Mouse (Mus musculus) MEL (cell line): Measurements from ENCODE around the gene Rpl6. TPM values are rescaled to one million over a fixed set of nuclear protein-coding genes. Genes with fewer than 3 reads are reported as not detected.

Experiments
- DNase-seq: peaks from one replicate; pipeline ENCODE4 v3.0.0; 2011; ENCODE audit warnings: low read depth, low spot score
- H3K27ac ChIP-seq: 2 replicates; pipeline ENCODE4 v1.5.1; 2012; ENCODE audit warnings: low read depth, mild to moderate bottlenecking, control low read depth, low read length, moderate library complexity; ENCODE audit not compliant: control insufficient read depth
- H3K27me3 ChIP-seq, 2 experiments: fragments of 150-350 bp in 1 of 2; sonication (generic) in 1 of 2; 2 replicates each; pipeline ENCODE4 v1.6.1; 2012; ENCODE audit warnings: low read length in 2 of 2, mild to moderate bottlenecking in 2 of 2, improper control_type of control experiment in 1 of 2, moderate library complexity in 1 of 2; ENCODE audit not compliant: insufficient read depth in 2 of 2, control insufficient read depth in 1 of 2
- H3K36me3 ChIP-seq, 2 experiments: 2 replicates each; pipeline ENCODE4 v1.6.1; 2012 to 2014; ENCODE audit warnings: low read length in 2 of 2, improper control_type of control experiment in 1 of 2, inconsistent platforms in 1 of 2, mild to moderate bottlenecking in 1 of 2; ENCODE audit not compliant: insufficient read depth in 2 of 2, control insufficient read depth in 1 of 2
- H3K4me1 ChIP-seq, 2 experiments: fragments of 150-350 bp in 1 of 2; sonication (generic) in 1 of 2; 2 replicates each; pipeline ENCODE4 v1.6.1; 2012; ENCODE audit warnings: low read length in 2 of 2, improper control_type of control experiment in 1 of 2, mild to moderate bottlenecking in 1 of 2; ENCODE audit not compliant: insufficient read depth in 2 of 2, control insufficient read depth in 1 of 2
- H3K4me3 ChIP-seq, 2 experiments: fragments of 150-350 bp in 1 of 2; sonication (generic) in 1 of 2; 2 replicates each; pipeline ENCODE4 v1.5.1; 2012; ENCODE audit warnings: low read depth in 2 of 2, low read length in 2 of 2, mild to moderate bottlenecking in 2 of 2, moderate library complexity in 2 of 2, control low read depth in 1 of 2, improper control_type of control experiment in 1 of 2; ENCODE audit not compliant: control insufficient read depth in 1 of 2, insufficient read depth in 1 of 2
- H3K79me2 ChIP-seq: 2 replicates; pipeline ENCODE4 v1.6.1; 2012; ENCODE audit warnings: mild to moderate bottlenecking, low read length, moderate library complexity; ENCODE audit not compliant: control insufficient read depth, poor library complexity, insufficient read depth
- H3K9ac ChIP-seq: 2 replicates; pipeline ENCODE4 v1.6.1; 2012; ENCODE audit warnings: low read depth, mild to moderate bottlenecking, control low read depth, low read length, moderate library complexity; ENCODE audit not compliant: control insufficient read depth, poor library complexity, severe bottlenecking
- H3K9me3 ChIP-seq: fragments of 150-350 bp; sonication (generic); replicated peaks from 2 replicates; pipeline ENCODE4 v1.6.1; 2012; ENCODE audit warnings: mild to moderate bottlenecking, low read length, improper control_type of control experiment, moderate library complexity; ENCODE audit not compliant: insufficient read depth
- CHD1 ChIP-seq: IDR thresholded peaks from 2 replicates; pipeline ENCODE4 v1.6.1; 2012; ENCODE audit warnings: low read depth, mild to moderate bottlenecking, inconsistent platforms, low read length, improper control_type of control experiment
- CHD2 ChIP-seq: IDR thresholded peaks from 2 replicates; pipeline ENCODE4 v1.6.1; 2011; ENCODE audit warnings: low read length, improper control_type of control experiment
- CTCF ChIP-seq, 3 experiments: IDR thresholded peaks in 2 of 3; conservative IDR thresholded peaks in 1 of 3; 2 replicates each; pipeline ENCODE4 v1.5.1; 2011 to 2012; ENCODE audit warnings: low read length in 3 of 3, low read depth in 2 of 3, mild to moderate bottlenecking in 2 of 3, improper control_type of control experiment in 1 of 3, inconsistent platforms in 1 of 3, mixed read lengths in 1 of 3, moderate library complexity in 1 of 3; ENCODE audit not compliant: control insufficient read depth in 1 of 3, insufficient read depth in 1 of 3, poor library complexity in 1 of 3, severe bottlenecking in 1 of 3
- ELF1 ChIP-seq: IDR thresholded peaks from 2 replicates; pipeline ENCODE4 v1.6.1; 2014; ENCODE audit warnings: low read depth, mild to moderate bottlenecking, inconsistent platforms, low read length, improper control_type of control experiment, moderate library complexity
- EP300 ChIP-seq, 2 experiments: IDR thresholded peaks; 2 replicates each; pipeline ENCODE4 v1.6.1; 2011; ENCODE audit warnings: improper control_type of control experiment in 2 of 2, low read length in 2 of 2, low read depth in 1 of 2, mild to moderate bottlenecking in 1 of 2
- GABPA ChIP-seq: IDR thresholded peaks from 2 replicates; pipeline ENCODE4 v1.6.1; 2012; ENCODE audit warnings: low read depth, mild to moderate bottlenecking, inconsistent platforms, low read length, improper control_type of control experiment, moderate library complexity
- GATA1 ChIP-seq: IDR thresholded peaks from 2 replicates; pipeline ENCODE4 v1.6.1; 2011; ENCODE audit warnings: low read depth, low read length, improper control_type of control experiment
- HCFC1 ChIP-seq: IDR thresholded peaks from 2 replicates; pipeline ENCODE4 v1.6.1; 2012; ENCODE audit warnings: low read depth, mild to moderate bottlenecking, inconsistent platforms, low read length, improper control_type of control experiment, moderate library complexity
- KAT2A ChIP-seq: conservative IDR thresholded peaks from 2 replicates; pipeline ENCODE4 v1.6.1; 2012; ENCODE audit warnings: low read depth, low read length, improper control_type of control experiment, inconsistent platforms
- MAX ChIP-seq: IDR thresholded peaks from 2 replicates; pipeline ENCODE4 v1.6.1; 2011; ENCODE audit warnings: low read length, improper control_type of control experiment
- MEF2A ChIP-seq: IDR thresholded peaks from 2 replicates; pipeline ENCODE4 v1.6.1; 2014; ENCODE audit warnings: low read depth, mild to moderate bottlenecking, inconsistent platforms, low read length, improper control_type of control experiment; ENCODE audit not compliant: poor library complexity, insufficient replicate concordance, severe bottlenecking; ENCODE audit errors: extremely low read depth
- MYC ChIP-seq: IDR thresholded peaks from 2 replicates; pipeline ENCODE4 v1.6.1; 2011; ENCODE audit warnings: low read depth, mild to moderate bottlenecking, low read length, improper control_type of control experiment, moderate library complexity
- NRF1 ChIP-seq: IDR thresholded peaks from 2 replicates; pipeline ENCODE4 v1.6.1; 2014; ENCODE audit warnings: low read depth, mild to moderate bottlenecking, inconsistent platforms, low read length, improper control_type of control experiment, moderate library complexity; ENCODE audit not compliant: poor library complexity, insufficient read depth, severe bottlenecking
- POLR2A ChIP-seq, 2 experiments: IDR thresholded peaks; 2 replicates each; pipeline ENCODE4 v1.6.1; 2011 to 2012; ENCODE audit warnings: low read length in 2 of 2, mild to moderate bottlenecking in 2 of 2, control low read depth in 1 of 2, improper control_type of control experiment in 1 of 2, low read depth in 1 of 2, moderate library complexity in 1 of 2; ENCODE audit not compliant: control insufficient read depth in 1 of 2, insufficient read depth in 1 of 2, poor library complexity in 1 of 2
- POLR2AphosphoS2 ChIP-seq: IDR thresholded peaks from 2 replicates; pipeline ENCODE4 v1.6.1; 2011; ENCODE audit warnings: low read length, improper control_type of control experiment
- RAD21 ChIP-seq: IDR thresholded peaks from 2 replicates; pipeline ENCODE4 v1.6.1; 2011; ENCODE audit warnings: mild to moderate bottlenecking, low read depth, low read length, improper control_type of control experiment
- RCOR1 ChIP-seq: IDR thresholded peaks from 2 replicates; pipeline ENCODE4 v1.6.1; 2012; ENCODE audit warnings: low read depth, mild to moderate bottlenecking, inconsistent platforms, low read length, improper control_type of control experiment
- SIN3A ChIP-seq: IDR thresholded peaks from 2 replicates; pipeline ENCODE4 v1.6.1; 2012; ENCODE audit warnings: low read length, improper control_type of control experiment, inconsistent platforms
- SMC3 ChIP-seq: IDR thresholded peaks from 2 replicates; pipeline ENCODE4 v1.6.1; 2011; ENCODE audit warnings: low read depth, low read length, improper control_type of control experiment
- TAL1 ChIP-seq: IDR thresholded peaks from 2 replicates; pipeline ENCODE4 v1.6.1; 2012; ENCODE audit warnings: mild to moderate bottlenecking, inconsistent platforms, low read length, moderate library complexity, mixed read lengths
- TBP ChIP-seq: IDR thresholded peaks from 2 replicates; pipeline ENCODE4 v1.8.0; 2011; ENCODE audit warnings: low read depth, low read length, improper control_type of control experiment
- TCF12 ChIP-seq: IDR thresholded peaks from 2 replicates; pipeline ENCODE4 v1.6.1; 2014; ENCODE audit warnings: low read depth, mild to moderate bottlenecking, inconsistent platforms, low read length, improper control_type of control experiment, moderate library complexity
- USF1 ChIP-seq: IDR thresholded peaks from 2 replicates; pipeline ENCODE4 v1.6.1; 2014; ENCODE audit warnings: low read depth, mild to moderate bottlenecking, inconsistent platforms, low read length, improper control_type of control experiment, moderate library complexity
- ZC3H11A ChIP-seq: IDR thresholded peaks from 2 replicates; pipeline ENCODE4 v1.6.1; 2012; ENCODE audit warnings: low read depth, mild to moderate bottlenecking, inconsistent platforms, low read length, improper control_type of control experiment
- ZKSCAN1 ChIP-seq: IDR thresholded peaks from 2 replicates; pipeline ENCODE4 v1.6.1; 2012; ENCODE audit warnings: low read depth, mild to moderate bottlenecking, inconsistent platforms, low read length, improper control_type of control experiment, moderate library complexity
- ZMIZ1 ChIP-seq: IDR thresholded peaks from 2 replicates; pipeline ENCODE4 v1.6.1; 2012; ENCODE audit warnings: low read depth, mild to moderate bottlenecking, inconsistent platforms, low read length, improper control_type of control experiment, moderate library complexity
- ZNF384 ChIP-seq: IDR thresholded peaks from 2 replicates; pipeline ENCODE4 v1.6.1; 2012; ENCODE audit warnings: low read depth, mild to moderate bottlenecking, inconsistent platforms, low read length, improper control_type of control experiment
- polyA plus RNA-seq, 2 experiments: library from polyadenylated mRNA; stranded (reverse) in 1 of 2; unstranded in 1 of 2; fragments of >175 nt in 1 of 2; fragments of >200 nt in 1 of 2; gene quantifications; 2 replicates each; pipeline versions ENCODE4 v1.2.1 to v1.2.4; 2012; ENCODE audit warnings: low replicate concordance in 2 of 2, low read depth in 1 of 2; ENCODE audit not compliant: insufficient read length in 2 of 2, insufficient read depth in 1 of 2, missing spikeins in 1 of 2
- total RNA-seq: library from RNA; depleted of rRNA; stranded (reverse); fragments of 300-350 nt; gene quantifications from 2 replicates; pipeline ENCODE4 v1.2.3, GENCODE M21; 2012

Gene Rpl6
- total and polyA plus RNA-seq, 3 experiments: 850 to 2,901 (median 2,779) TPM

DNA sequence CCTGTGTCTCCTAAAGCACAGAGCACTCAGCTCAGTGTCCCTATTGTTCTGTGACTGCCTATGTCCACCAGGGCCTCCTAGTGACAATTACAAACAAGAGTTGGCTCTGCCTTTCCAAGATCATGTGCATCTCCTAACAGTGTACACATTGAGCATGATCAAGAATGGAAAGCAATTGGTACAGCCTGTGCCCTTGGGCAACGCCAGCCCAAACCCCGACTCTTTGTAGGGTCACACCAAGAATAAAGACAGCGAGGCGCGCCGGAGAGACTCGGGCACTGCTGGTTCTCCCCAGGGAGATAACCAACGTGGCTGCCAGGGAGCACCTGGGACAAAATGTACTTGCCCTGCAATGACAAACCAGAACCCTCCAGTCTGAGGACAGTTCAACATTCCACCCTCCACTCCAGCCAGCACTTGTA, 16.7 kb upstream of the Rpl6 start:
- no peak overlapping the region for H3K27ac ChIP-seq
- H3K9me3 ChIP-seq: no peaks in the 10 kb centered on the region
- TF ChIP-seq KAT2A: no peak
- TF ChIP-seq NRF1: no peak
- TF ChIP-seq EP300 (IDR thresholded peaks at IDR 0.05; ENCODE audit: low read depth in 1 of 2, low read length in 2 of 2): no peak
- no peak for TF ChIP-seq USF1
- TF ChIP-seq CHD2: no peak
- TF ChIP-seq CHD1: no peak
- no peak for TF ChIP-seq GABPA
- TF ChIP-seq SIN3A: no peak
- no peak for TF ChIP-seq ZC3H11A
- no peak for TF ChIP-seq HCFC1
- TF ChIP-seq MYC: no peak
- TF ChIP-seq RCOR1: no peak
- no peak for TF ChIP-seq ZKSCAN1
- TF ChIP-seq MAX: no peak
- H3K27me3 ChIP-seq: no peaks in the 10 kb centered on the region
- peaks cover 74% of the 10 kb centered on the region for H3K79me2 ChIP-seq
- H3K9ac ChIP-seq: no peak overlapping the region
- peaks cover 0 to 14% of the 10 kb centered on the region in 2 experiments; a peak in 2 of 4 replicates for H3K36me3 ChIP-seq
- DNase-seq: no peak
- no peak overlapping the region for H3K4me3 ChIP-seq
- peaks cover 2 to 9% of the 10 kb centered on the region in 2 experiments; a peak in 2 of 4 replicates for H3K4me1 ChIP-seq

DNA sequence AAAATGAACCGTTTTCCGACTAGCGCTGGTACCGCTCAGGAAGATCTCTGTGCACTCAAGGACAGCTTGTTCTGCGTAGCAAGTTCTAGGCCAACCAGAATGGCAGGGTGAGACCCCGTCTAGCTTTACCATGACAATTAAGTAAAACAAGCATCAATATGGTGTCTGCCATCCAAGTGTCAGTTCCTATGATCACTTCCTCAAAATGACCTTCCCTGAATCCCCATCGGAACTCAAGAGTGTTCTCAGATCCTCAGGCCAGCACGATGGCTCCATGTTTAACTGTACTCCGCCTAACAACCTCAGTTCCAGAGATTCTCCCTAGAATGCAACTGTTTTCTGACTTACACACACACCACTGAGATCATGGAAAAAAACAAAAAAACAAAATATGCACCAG, 16.0 kb upstream of the Rpl6 start:
- Histone ChIP-seq H3K27ac (no peak overlapping the region), H3K9ac (no peak overlapping the region), H3K9me3 (no peaks in the 10 kb centered on the region), H3K79me2 (peaks cover 69% of the 10 kb centered on the region), H3K36me3 (peaks cover 0 to 14% of the 10 kb centered on the region in 2 experiments; a peak in 2 of 4 replicates), H3K27me3 (no peaks in the 10 kb centered on the region), H3K4me1 (peaks cover 2 to 9% of the 10 kb centered on the region in 2 experiments; a peak in 2 of 4 replicates), H3K4me3 (no peak overlapping the region)
- no peak for TF ChIP-seq NRF1
- no peak for TF ChIP-seq TBP
- no peak for TF ChIP-seq RAD21
- TF ChIP-seq TCF12: no peak
- no peak for TF ChIP-seq CTCF (IDR thresholded peaks at IDR 0.05 in 2 of 3, conservative IDR thresholded peaks at IDR 0.05 in 1 of 3; ENCODE audit: control insufficient read depth in 1 of 3, insufficient read depth in 1 of 3, low read depth in 2 of 3, low read length in 3 of 3, poor library complexity in 1 of 3, severe bottlenecking in 1 of 3)
- TF ChIP-seq MYC: no peak
- no peak for TF ChIP-seq GATA1
- no peak for TF ChIP-seq ZNF384
- no peak for TF ChIP-seq ELF1
- no peak for TF ChIP-seq EP300 (IDR thresholded peaks at IDR 0.05; ENCODE audit: low read depth in 1 of 2, low read length in 2 of 2)
- no peak for TF ChIP-seq POLR2A (IDR thresholded peaks at IDR 0.05; ENCODE audit: control insufficient read depth in 1 of 2, insufficient read depth in 1 of 2, low read depth in 1 of 2, low read length in 2 of 2, poor library complexity in 1 of 2)
- TF ChIP-seq HCFC1: no peak
- no peak for TF ChIP-seq ZC3H11A
- no peak for TF ChIP-seq MEF2A
- no peak for TF ChIP-seq SMC3
- no peak for TF ChIP-seq POLR2AphosphoS2
- no peak for TF ChIP-seq ZMIZ1
- TF ChIP-seq TAL1: no peak
- no peak for DNase-seq
